Comparison of ENCODE assay signal across 5 mouse cellular contexts in genomic region chr3:107296917-107297316, GRCm38 (mm10). TPM values are rescaled to one million over a fixed set of nuclear protein-coding genes. Genes with fewer than 3 reads are reported as not detected.
"Had no signal": no experiment of that assay in that cellular context is flagged by ENCODE, and none has a peak within 500 bp of the region (broad histone marks: within the 10 kb centered on the region; RNA-seq: fewer than 3 reads in every experiment).

No protein-coding gene starts in this region.

RNA-seq across cellular contexts. Expression of gene Slc16a4, which starts 5.9 kb away (rescaled TPM):
- total RNA-seq: neutrophil, adult 5-6 weeks had no signal
- polyA plus RNA-seq: small intestine, adult 2 months had no signal

RNA-seq across cellular contexts. Expression of gene Prok1, which starts 57.4 kb away (rescaled TPM):
- total RNA-seq: neutrophil, adult 5-6 weeks had no signal
- polyA plus RNA-seq: small intestine, adult 2 months; spleen, adult 2 months; stomach, embryonic 14.5 days; testis, adult 2 months had no signal
